In genomic region chr9:10015129-10015528, GRCm38 (mm10) we compare ENCODE assay signal across 23 mouse cellular contexts.
DNase-seq lines count a peak whose midpoint lies in the region; ATAC-seq lines count a peak whose summit lies in the region.
"Had no signal": no experiment of that assay in that cellular context is flagged by ENCODE, and none has a peak within 500 bp of the region (broad histone marks: within the 10 kb centered on the region; RNA-seq: fewer than 3 reads in every experiment).

No protein-coding gene starts in this region.

- no peak for DNase-seq in embryonic facial prominence, embryonic 10.5 days (ENCODE audit: low spot score)
- DNase-seq in heart, adult 11 months = peak; percentile 55
- DNase-seq in embryonic facial prominence, embryonic 14.5 days (ENCODE audit: low spot score) = peak; percentile 8
- DNase-seq in urinary bladder, postnatal 10 days (ENCODE audit: low spot score) = no peak
- DNase-seq: adrenal gland, adult 2 months; adrenal gland, adult 8-10 months; adrenal gland, postnatal 10 days; adrenal gland, postnatal 14 days; adrenal gland, postnatal 25 days; adrenal gland, postnatal 36 days; B cell, adult 2 months; cerebellum, adult 11 months; cerebellum, adult 11-12 months; cerebellum, adult 18-20 months had no signal

- H3K27ac ChIP-seq in embryonic facial prominence, embryonic 12.5 days = no peak overlapping the region
- H3K27ac ChIP-seq in embryonic facial prominence, embryonic 10.5 days (replicated peaks) = no peak overlapping the region
- no peak overlapping the region for H3K27ac ChIP-seq in heart, embryonic 12.5 days (ENCODE audit: poor library complexity, severe bottlenecking)
- no peak overlapping the region for H3K27ac ChIP-seq in embryonic facial prominence, embryonic 13.5 days
- H3K27ac ChIP-seq in embryonic facial prominence, embryonic 14.5 days (replicated peaks; ENCODE audit: low read depth, low read length) = no peak overlapping the region

- WGBS in embryonic facial prominence, embryonic 12.5 days = 78% methylated on average over 3 of the region's 3 CpGs
- WGBS in embryonic facial prominence, embryonic 10.5 days = 83% methylated on average over 3 of the region's 3 CpGs
- WGBS in heart, embryonic 12.5 days = 80% methylated on average over 3 of the region's 3 CpGs
- 77% methylated on average over 3 of the region's 3 CpGs for WGBS in embryonic facial prominence, embryonic 13.5 days
- WGBS in embryonic facial prominence, embryonic 14.5 days = 68% methylated on average over 3 of the region's 3 CpGs

- H3K4me2 ChIP-seq in embryonic facial prominence, embryonic 12.5 days (replicated peaks) = no peak overlapping the region
- H3K4me2 ChIP-seq in heart, embryonic 12.5 days = no peak overlapping the region
- H3K4me2 ChIP-seq in embryonic facial prominence, embryonic 13.5 days = no peak overlapping the region
- no peak overlapping the region for H3K4me2 ChIP-seq in embryonic facial prominence, embryonic 14.5 days (ENCODE audit: low read depth, low read length)

- no peak overlapping the region for H3K4me3 ChIP-seq in embryonic facial prominence, embryonic 12.5 days
- H3K4me3 ChIP-seq in embryonic facial prominence, embryonic 10.5 days = no peak overlapping the region
- no peak overlapping the region for H3K4me3 ChIP-seq in heart, embryonic 12.5 days
- no peak overlapping the region for H3K4me3 ChIP-seq in embryonic facial prominence, embryonic 13.5 days
- no peak overlapping the region for H3K4me3 ChIP-seq in embryonic facial prominence, embryonic 14.5 days (ENCODE audit: low read depth, low read length)

- H3K27me3 ChIP-seq in embryonic facial prominence, embryonic 12.5 days = no peaks in the 10 kb centered on the region
- no peaks in the 10 kb centered on the region for H3K27me3 ChIP-seq in embryonic facial prominence, embryonic 10.5 days (replicated peaks; ENCODE audit: low read depth, poor library complexity, severe bottlenecking)
- H3K27me3 ChIP-seq in heart, embryonic 12.5 days (replicated peaks) = no peaks in the 10 kb centered on the region
- no peaks in the 10 kb centered on the region for H3K27me3 ChIP-seq in embryonic facial prominence, embryonic 13.5 days
- no peaks in the 10 kb centered on the region for H3K27me3 ChIP-seq in embryonic facial prominence, embryonic 14.5 days (replicated peaks; ENCODE audit: control insufficient read depth, insufficient read depth, low read length)
- H3K27me3 ChIP-seq: CH12.LX, Patski had no signal

- no peaks in the 10 kb centered on the region for H3K36me3 ChIP-seq in embryonic facial prominence, embryonic 12.5 days
- no peaks in the 10 kb centered on the region for H3K36me3 ChIP-seq in embryonic facial prominence, embryonic 10.5 days (replicated peaks)
- no peaks in the 10 kb centered on the region for H3K36me3 ChIP-seq in heart, embryonic 12.5 days
- H3K36me3 ChIP-seq in embryonic facial prominence, embryonic 13.5 days = no peaks in the 10 kb centered on the region
- no peaks in the 10 kb centered on the region for H3K36me3 ChIP-seq in embryonic facial prominence, embryonic 14.5 days (ENCODE audit: control insufficient read depth, insufficient read depth, low read length)
- H3K36me3 ChIP-seq: G1E had no signal

- no peaks in the 10 kb centered on the region for H3K4me1 ChIP-seq in embryonic facial prominence, embryonic 12.5 days
- no peaks in the 10 kb centered on the region for H3K4me1 ChIP-seq in embryonic facial prominence, embryonic 10.5 days
- H3K4me1 ChIP-seq in heart, embryonic 12.5 days (replicated peaks) = no peaks in the 10 kb centered on the region
- H3K4me1 ChIP-seq in embryonic facial prominence, embryonic 13.5 days = no peaks in the 10 kb centered on the region
- no peaks in the 10 kb centered on the region for H3K4me1 ChIP-seq in embryonic facial prominence, embryonic 14.5 days (ENCODE audit: control insufficient read depth, insufficient read depth, low read length)

- no peaks in the 10 kb centered on the region for H3K9me3 ChIP-seq in embryonic facial prominence, embryonic 12.5 days
- H3K9me3 ChIP-seq in embryonic facial prominence, embryonic 10.5 days = no peaks in the 10 kb centered on the region
- H3K9me3 ChIP-seq in heart, embryonic 12.5 days (replicated peaks) = no peaks in the 10 kb centered on the region
- no peaks in the 10 kb centered on the region for H3K9me3 ChIP-seq in embryonic facial prominence, embryonic 13.5 days
- H3K9me3 ChIP-seq in embryonic facial prominence, embryonic 14.5 days (ENCODE audit: control insufficient read depth, low read length) = no peaks in the 10 kb centered on the region
- H3K9me3 ChIP-seq: G1E had no signal

- H3K9ac ChIP-seq in embryonic facial prominence, embryonic 12.5 days = no peak overlapping the region
- no peak overlapping the region for H3K9ac ChIP-seq in heart, embryonic 12.5 days
- H3K9ac ChIP-seq in embryonic facial prominence, embryonic 13.5 days = no peak overlapping the region
- H3K9ac ChIP-seq in embryonic facial prominence, embryonic 14.5 days (ENCODE audit: low read depth, low read length) = no peak overlapping the region

- ATAC-seq in embryonic facial prominence, embryonic 12.5 days (ENCODE audit: insufficient number of reproducible peaks, insufficient read depth, low FRiP score, low TSS enrichment) = 0 out of 2 replicates have a peak, but pooled peaks have one; percentile 60
- no peak for ATAC-seq in heart, embryonic 12.5 days (ENCODE audit: insufficient number of reproducible peaks, low FRiP score)
- 0 out of 2 replicates have a peak, but pooled peaks have one; percentile 43 for ATAC-seq in embryonic facial prominence, embryonic 13.5 days (ENCODE audit: insufficient number of reproducible peaks, insufficient read depth, low FRiP score, low TSS enrichment, low read depth)
- ATAC-seq in embryonic facial prominence, embryonic 14.5 days (ENCODE audit: low read depth) = peak; percentile 79; the same call in 1 of the 2 replicates
- no peak for ATAC-seq in cerebellum, adult (ENCODE audit: insufficient number of reproducible peaks, low FRiP score, low TSS enrichment)
- ATAC-seq: activated CD4-positive, CD25-positive, alpha-beta regulatory T cell, adult 4 months; CD4-positive, CD25-positive, alpha-beta regulatory T cell, adult 4 months; Patski had no signal

Comparison
In these comparisons a context has a peak if more than half of its experiments do, and no peak if none do; other contexts are left out.
1. DNase-seq: peak in heart, adult 11 months (single experiment) and embryonic facial prominence, embryonic 14.5 days (single experiment); none in embryonic facial prominence, embryonic 10.5 days (single experiment) and urinary bladder, postnatal 10 days (single experiment).
2. ATAC-seq: peak in embryonic facial prominence, embryonic 12.5 days (single experiment), embryonic facial prominence, embryonic 13.5 days (single experiment) and embryonic facial prominence, embryonic 14.5 days (single experiment); none in heart, embryonic 12.5 days (single experiment) and cerebellum, adult (single experiment).